Mouse (Mus musculus) neural tube, embryonic 12.5 days (tissue): ENCODE data around the gene Tbc1d4. TPM values are rescaled to one million over a fixed set of nuclear protein-coding genes. Genes with fewer than 3 reads are reported as not detected.

Experiments
- ATAC-seq: fragments of 200-750 bp; cut with Nextera tagmentation; 2 replicates; pipeline ENCODE4 v1.8.0; 2017; ENCODE audit warnings: low read depth, mild to moderate bottlenecking, moderate TSS enrichment, moderate library complexity; ENCODE audit not compliant: low FRiP score
- H3K27ac ChIP-seq: fragments of 300-500 bp; sonication (generic); 2 replicates; pipeline ENCODE4 v1.5.1; 2016
- H3K27me3 ChIP-seq: fragments of 300-500 bp; sonication (generic); replicated peaks from 2 replicates; pipeline ENCODE4 v1.6.1; 2016; ENCODE audit warnings: mild to moderate bottlenecking
- H3K36me3 ChIP-seq: fragments of 300-500 bp; sonication (generic); 2 replicates; pipeline ENCODE4 v1.6.1; 2016; ENCODE audit warnings: mild to moderate bottlenecking
- H3K4me1 ChIP-seq: fragments of 300-500 bp; sonication (generic); 2 replicates; pipeline ENCODE4 v1.6.1; 2016
- H3K4me2 ChIP-seq: fragments of 300-500 bp; sonication (generic); replicated peaks from 2 replicates; pipeline ENCODE4 v1.6.1; 2016; ENCODE audit warnings: mild to moderate bottlenecking
- H3K4me3 ChIP-seq: fragments of 300-500 bp; sonication (generic); 2 replicates; pipeline ENCODE4 v1.5.1; 2016
- H3K9ac ChIP-seq: fragments of 300-500 bp; sonication (generic); 2 replicates; pipeline ENCODE4 v1.6.1; 2016; ENCODE audit warnings: mild to moderate bottlenecking
- H3K9me3 ChIP-seq: fragments of 300-500 bp; sonication (generic); 2 replicates; pipeline ENCODE4 v1.6.1; 2016; ENCODE audit warnings: mild to moderate bottlenecking
- WGBS: fragments of 180-500 bp; shearing (Covaris S2); methylation state at CpG from one replicate; pipeline ENCODE4 v1.1.7; 2016; 5-methylcytosine and 5-hydroxymethylcytosine counted together
- polyA plus RNA-seq: library from polyadenylated mRNA; unstranded; fragments of >200 nt; fragmentation: Nextera tagmentation; extraction: Ambion mirVana; gene quantifications from 2 replicates; pipeline ENCODE4 v1.2.1, GENCODE M21; 2016

The Tbc1d4 gene
- 5.8 and 7.5 TPM in 2 replicates for polyA plus RNA-seq

DNA sequence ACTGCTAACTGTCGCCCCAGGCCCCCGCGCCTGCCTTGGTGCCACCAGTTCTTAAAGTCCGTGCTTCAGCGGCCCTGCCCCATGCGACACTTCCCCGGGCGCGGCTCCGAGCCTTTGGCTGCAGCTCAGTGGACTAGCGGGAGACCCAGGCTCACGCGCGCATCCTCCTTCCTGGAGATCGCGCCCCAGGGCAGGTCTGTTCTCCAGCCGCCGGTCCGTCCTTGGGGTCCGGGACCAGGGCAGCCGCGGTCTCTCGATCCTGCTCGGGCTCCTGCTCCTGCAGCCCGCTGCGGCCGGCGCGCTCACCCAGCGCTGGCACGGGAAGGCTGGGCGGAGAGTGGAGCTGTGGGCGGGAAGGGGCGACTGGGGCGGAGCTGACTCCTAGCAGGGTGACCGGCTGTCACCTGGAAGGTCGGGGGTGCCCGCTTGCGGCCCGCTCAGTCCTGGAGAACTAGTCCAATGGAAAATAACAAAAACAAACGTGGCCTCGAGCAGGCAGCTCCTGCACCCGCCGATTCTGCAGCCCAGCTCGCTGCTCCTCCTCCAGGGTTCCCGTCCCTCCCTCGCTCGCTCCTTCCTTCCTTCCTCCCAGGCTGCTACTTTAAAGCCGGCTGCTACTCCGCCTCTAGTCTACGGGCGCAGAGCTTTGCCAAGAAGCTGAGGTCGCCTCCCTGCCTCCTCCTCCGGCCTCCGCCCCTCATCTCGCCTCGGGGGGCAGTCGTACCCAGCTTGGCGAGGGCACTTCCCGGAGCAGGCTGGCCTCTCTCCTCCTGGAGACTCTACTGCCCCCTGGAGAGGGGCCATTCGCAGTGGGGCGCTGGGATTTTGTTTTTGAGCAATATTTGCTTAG, at the start of gene Tbc1d4:
Tbc1d4 (minus strand) TSS at position 673 of the 850 bp plus-strand sequence.
- Histone ChIP-seq H3K27me3 (peaks cover 13% of the 10 kb centered on the region; the same call in 1 of the 2 replicates), H3K9ac (peak within 1 kb of the TSS; percentile 51), H3K4me2 (peak within 1 kb of the TSS; percentile 99), H3K9me3 (no peaks in the 10 kb centered on the region), H3K4me1 (peaks cover 8% of the 10 kb centered on the region; the same call in 1 of the 2 replicates), H3K27ac (no peak within 1 kb of the TSS), H3K36me3 (no peaks in the 10 kb centered on the region), H3K4me3 (peak within 1 kb of the TSS; percentile 59)
- peak; percentile 86 for ATAC-seq
- under 1% methylated on average over 61 of the region's 62 CpGs for WGBS

DNA sequence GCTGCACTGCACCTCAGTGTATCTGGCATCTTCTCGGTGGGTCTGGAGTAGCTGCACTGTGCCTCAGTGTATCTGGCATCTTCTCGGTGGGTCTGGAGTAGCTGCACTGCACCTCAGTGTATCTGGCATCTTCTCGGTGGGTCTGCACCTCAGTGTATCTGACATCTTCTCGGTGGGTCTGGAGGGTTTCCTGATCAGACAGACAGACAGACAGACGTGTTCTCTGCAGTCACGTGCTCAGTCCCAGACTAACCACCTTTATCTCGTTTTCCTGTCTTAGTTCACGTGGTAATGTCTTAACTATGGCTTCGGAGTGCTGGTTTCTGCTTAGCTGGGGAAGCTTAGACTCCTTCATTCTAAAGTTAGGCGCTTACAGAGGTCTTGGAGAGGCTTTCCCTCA, 47.3 kb upstream of the Tbc1d4 start:
- ATAC-seq = no peak
- no peak overlapping the region for H3K9ac ChIP-seq
- no peak overlapping the region for H3K4me2 ChIP-seq
- no peaks in the 10 kb centered on the region for H3K27me3 ChIP-seq
- no peak overlapping the region for H3K27ac ChIP-seq
- peaks cover 6% of the 10 kb centered on the region; the same call in 1 of the 2 replicates for H3K36me3 ChIP-seq
- H3K4me3 ChIP-seq = no peak overlapping the region
- H3K9me3 ChIP-seq = no peaks in the 10 kb centered on the region
- WGBS = 89% methylated on average over 10 of the region's 10 CpGs
- H3K4me1 ChIP-seq = peaks cover 14% of the 10 kb centered on the region

- Histone ChIP-seq H3K4me3 (peak overlapping the region; percentile 98), H3K9me3 (no peaks in the 10 kb centered on the region), H3K36me3 (no peaks in the 10 kb centered on the region), H3K4me1 (peaks cover 13% of the 10 kb centered on the region), H3K27me3 (no peaks in the 10 kb centered on the region), H3K4me2 (peak overlapping the region; percentile 94), H3K9ac (peak overlapping the region; percentile 94), H3K27ac (no peak overlapping the region)
- ATAC-seq = peak; percentile 19
- WGBS = 1% methylated on average over 10 of the region's 10 CpGs
These were observed 45.5 kb upstream of the Tbc1d4 start for GRCm38 (mm10) chr14:101654526-101654909.

DNA sequence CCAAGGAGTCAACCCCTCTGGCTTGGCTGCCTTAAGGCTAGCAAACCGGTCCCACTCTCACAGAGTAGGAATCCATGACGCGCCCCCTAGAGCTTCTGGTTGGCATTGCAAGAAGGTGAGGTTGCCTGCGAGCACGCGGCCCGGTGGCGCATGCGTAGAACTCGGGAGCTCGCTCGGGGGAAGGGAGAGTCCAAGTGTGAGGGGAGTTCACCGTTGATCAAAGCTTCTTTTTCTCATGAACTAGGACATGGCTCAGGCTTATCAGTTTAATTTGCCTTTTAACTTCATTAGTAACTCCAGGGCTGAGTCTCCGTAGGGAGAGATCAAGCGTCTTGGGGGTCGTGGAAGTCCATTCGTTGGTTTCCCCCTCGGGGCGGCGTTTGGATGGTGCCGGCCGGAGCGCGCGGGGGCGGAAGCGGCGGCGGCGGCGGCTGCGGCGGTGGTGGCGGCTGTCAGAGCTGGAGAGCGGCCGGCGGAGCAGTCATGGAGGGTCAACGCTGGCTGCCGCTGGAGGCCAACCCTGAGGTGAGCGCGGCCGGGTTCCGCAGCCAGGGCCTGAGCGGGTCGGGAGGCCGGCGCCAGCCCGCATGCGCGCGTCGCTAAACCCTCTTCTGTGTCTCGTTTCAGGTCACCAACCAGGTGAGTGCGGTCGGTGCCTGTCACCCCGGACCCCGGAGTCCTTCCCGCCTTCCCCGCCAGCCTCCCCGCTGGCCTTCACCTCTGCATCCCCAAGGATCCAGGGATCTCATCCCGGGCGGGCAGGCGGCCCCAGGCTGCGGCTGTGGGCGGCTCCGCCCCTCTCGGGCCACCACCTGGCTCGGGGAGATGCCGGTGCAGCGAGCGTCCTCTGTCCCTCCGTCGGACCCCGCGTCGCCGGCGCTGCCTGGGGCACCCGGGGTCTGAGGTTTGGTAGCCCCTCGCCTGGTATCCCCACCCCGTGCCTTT, 44.9 kb upstream of the Tbc1d4 start, which contains the start of gene Uchl3:
Uchl3 (plus strand) TSS at position 387 of the 945 bp plus-strand sequence.
- WGBS = under 1% methylated on average over 73 of the region's 81 CpGs
- Histone ChIP-seq H3K4me1 (peaks cover 6% of the 10 kb centered on the region), H3K27ac (peak within 1 kb of the TSS; percentile 37; the same call in 1 of the 2 replicates), H3K27me3 (no peaks in the 10 kb centered on the region), H3K4me2 (peak within 1 kb of the TSS; percentile 94), H3K36me3 (no peaks in the 10 kb centered on the region), H3K9ac (peak within 1 kb of the TSS; percentile 94), H3K4me3 (peak within 1 kb of the TSS; percentile 98), H3K9me3 (no peaks in the 10 kb centered on the region)
- peak; percentile 92 for ATAC-seq

DNA sequence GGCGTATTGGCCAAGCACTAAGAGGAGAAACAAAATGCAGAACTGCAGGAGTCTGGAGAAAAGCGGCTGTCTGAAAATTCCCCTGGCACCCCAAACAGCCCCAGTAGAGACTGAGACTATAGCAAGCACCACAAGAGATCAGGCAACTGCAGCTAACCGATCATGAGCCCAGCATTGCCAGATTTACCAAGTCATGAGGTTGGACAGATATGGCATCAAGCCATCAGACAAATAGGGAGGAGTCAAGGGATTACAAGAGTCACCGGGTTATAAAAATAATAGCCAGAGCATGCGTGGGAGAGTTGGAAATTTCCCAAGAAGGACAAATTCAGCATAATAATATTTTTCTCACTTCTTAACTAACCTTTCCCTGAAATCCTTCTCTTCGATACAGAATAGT, 43.6 kb upstream of the Tbc1d4 start:
- no peaks in the 10 kb centered on the region for H3K9me3 ChIP-seq
- no peak for ATAC-seq
- no peak overlapping the region for H3K27ac ChIP-seq
- WGBS = 97% methylated on average over 6 of the region's 6 CpGs
- H3K4me1 ChIP-seq = peaks cover 5% of the 10 kb centered on the region
- no peaks in the 10 kb centered on the region for H3K27me3 ChIP-seq
- H3K36me3 ChIP-seq = no peaks in the 10 kb centered on the region
- no peak overlapping the region for H3K9ac ChIP-seq
- H3K4me2 ChIP-seq = no peak overlapping the region
- H3K4me3 ChIP-seq = no peak overlapping the region

DNA sequence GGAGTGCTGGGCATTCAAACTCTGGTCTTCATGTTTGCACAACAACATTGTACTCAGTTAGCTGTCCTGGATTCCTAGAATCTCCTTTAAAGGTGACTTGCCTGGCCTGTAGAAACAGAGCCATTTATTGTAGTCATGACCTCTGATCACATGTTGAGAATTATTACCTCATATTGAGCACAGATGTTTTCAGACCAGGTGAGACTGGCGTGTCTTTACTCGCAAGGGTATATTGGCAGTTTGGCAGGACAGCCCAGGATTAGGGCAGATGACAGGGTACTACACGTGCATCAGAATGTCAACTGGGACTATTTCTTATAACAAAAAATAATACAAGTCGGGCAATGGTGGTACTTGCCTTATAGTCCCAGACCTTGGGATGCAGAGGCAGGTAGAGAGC, 41.6 kb upstream of the Tbc1d4 start:
- WGBS = 81% methylated on average over 4 of the region's 4 CpGs
- Histone ChIP-seq H3K27me3 (no peaks in the 10 kb centered on the region), H3K4me3 (no peak overlapping the region), H3K36me3 (no peaks in the 10 kb centered on the region), H3K27ac (no peak overlapping the region), H3K4me2 (no peak overlapping the region), H3K4me1 (peaks cover 5% of the 10 kb centered on the region), H3K9me3 (no peaks in the 10 kb centered on the region), H3K9ac (no peak overlapping the region)
- ATAC-seq = no peak

DNA sequence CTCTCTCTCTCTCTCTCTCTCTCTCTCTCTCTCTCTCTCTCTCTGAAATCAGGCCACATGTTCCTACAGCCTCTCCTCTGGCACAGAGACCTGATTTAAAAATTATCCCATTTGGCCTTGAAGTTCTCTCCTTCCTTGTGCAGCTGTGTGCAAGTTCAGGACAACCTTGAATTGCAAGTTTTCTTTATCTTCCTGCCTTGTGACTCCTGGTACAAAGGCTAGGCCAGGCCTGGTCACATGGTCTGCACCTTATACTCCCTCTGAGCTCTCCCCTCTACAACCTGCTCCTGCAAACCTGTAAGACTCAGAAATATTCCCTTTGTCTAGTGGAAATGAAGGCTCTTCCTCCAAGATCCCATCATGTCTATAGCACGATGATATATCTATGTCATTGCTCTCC, 36.0 kb upstream of the Tbc1d4 start:
- no peak overlapping the region for H3K4me2 ChIP-seq
- ATAC-seq = no peak
- H3K27me3 ChIP-seq = no peaks in the 10 kb centered on the region
- 88% methylated on average over 1 of the region's 1 CpGs for WGBS
- no peak overlapping the region for H3K4me3 ChIP-seq
- H3K4me1 ChIP-seq = no peaks in the 10 kb centered on the region
- no peak overlapping the region for H3K27ac ChIP-seq
- no peaks in the 10 kb centered on the region for H3K36me3 ChIP-seq
- no peaks in the 10 kb centered on the region for H3K9me3 ChIP-seq
- no peak overlapping the region for H3K9ac ChIP-seq

DNA sequence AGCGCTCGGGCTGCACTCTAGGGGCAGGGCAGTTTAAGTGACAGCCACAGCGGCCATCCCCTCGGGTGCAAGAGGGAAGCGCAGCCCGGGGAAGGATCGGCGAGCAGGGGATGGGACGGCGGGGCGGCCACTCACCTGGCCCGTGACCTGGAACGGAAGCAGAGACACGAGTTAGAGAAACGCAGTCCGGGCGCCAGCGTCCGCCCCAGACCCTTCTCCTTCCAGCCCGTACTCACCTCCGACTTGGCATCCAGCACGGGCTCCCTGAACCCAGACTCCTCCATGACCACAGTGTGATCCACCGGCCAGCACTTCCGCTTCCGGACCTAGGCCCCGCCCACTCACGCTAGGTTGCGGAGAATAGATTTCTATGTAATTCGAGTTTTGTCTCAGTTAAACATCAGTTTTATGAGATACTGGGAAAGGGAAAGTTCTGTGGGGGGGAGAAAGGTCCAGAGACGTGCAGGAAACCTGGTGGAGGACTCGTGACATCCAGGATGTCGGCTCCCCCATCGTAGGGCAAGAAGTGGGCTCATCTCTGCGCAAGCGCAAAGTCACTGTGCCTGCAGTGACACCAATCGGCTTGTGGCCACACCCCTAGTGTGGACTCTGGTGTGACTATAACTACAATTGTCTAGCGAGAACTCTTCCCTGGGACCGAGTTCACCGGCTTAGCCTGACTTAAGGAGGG, 31.3 kb upstream of the Tbc1d4 start, which contains the start of gene Commd6:
Commd6 (minus strand) TSS at position 534 of the 691 bp plus-strand sequence.
- Histone ChIP-seq H3K36me3 (0 out of 2 replicates have a peak, but pooled peaks cover under 1% of the 10 kb centered on the region), H3K9me3 (no peaks in the 10 kb centered on the region), H3K4me2 (peak within 1 kb of the TSS; percentile 65), H3K4me3 (peak within 1 kb of the TSS; percentile 68), H3K4me1 (0 out of 2 replicates have a peak, but pooled peaks cover 5% of the 10 kb centered on the region), H3K27ac (0 out of 2 replicates have a peak within 1 kb of the TSS, but pooled peaks have one; percentile 0), H3K9ac (peak within 1 kb of the TSS; percentile 70), H3K27me3 (no peaks in the 10 kb centered on the region)
- peak; percentile 99 for ATAC-seq
- under 1% methylated on average over 39 of the region's 39 CpGs for WGBS

GRCm38 (mm10) chr14:101637381-101637780, 28.4 kb upstream of the Tbc1d4 start:
- Histone ChIP-seq H3K9me3 (no peaks in the 10 kb centered on the region), H3K4me3 (no peak overlapping the region), H3K36me3 (peaks cover 9% of the 10 kb centered on the region), H3K4me2 (no peak overlapping the region), H3K27ac (no peak overlapping the region), H3K4me1 (0 out of 2 replicates have a peak, but pooled peaks cover 5% of the 10 kb centered on the region), H3K27me3 (no peaks in the 10 kb centered on the region), H3K9ac (no peak overlapping the region)
- WGBS = 97% methylated on average over 6 of the region's 6 CpGs
- ATAC-seq = no peak

DNA sequence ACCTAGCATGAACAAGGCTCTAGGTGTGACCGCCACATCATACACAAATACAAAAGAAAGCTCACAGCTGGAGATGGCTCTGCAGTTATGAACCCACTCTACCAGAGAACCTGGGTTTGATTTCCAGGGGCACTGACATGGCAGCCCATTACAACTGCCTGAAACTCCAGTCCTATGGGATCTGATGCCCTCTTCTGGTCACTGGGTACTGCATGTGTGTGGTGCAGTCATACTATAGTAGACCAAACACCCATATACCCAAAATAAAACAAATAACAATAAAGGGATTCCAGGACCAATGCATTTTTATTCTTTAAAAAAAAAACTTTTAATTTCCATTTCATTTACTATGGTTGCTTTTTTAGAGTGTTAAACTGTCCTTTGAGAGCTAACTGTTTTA, 26.8 kb upstream of the Tbc1d4 start:
- 100% methylated on average over 1 of the region's 1 CpGs for WGBS
- H3K4me3 ChIP-seq = no peak overlapping the region
- ATAC-seq = no peak
- 0 out of 2 replicates have a peak, but pooled peaks cover 5% of the 10 kb centered on the region for H3K4me1 ChIP-seq
- no peaks in the 10 kb centered on the region for H3K9me3 ChIP-seq
- H3K4me2 ChIP-seq = no peak overlapping the region
- H3K36me3 ChIP-seq = peaks cover 16% of the 10 kb centered on the region
- no peak overlapping the region for H3K9ac ChIP-seq
- no peaks in the 10 kb centered on the region for H3K27me3 ChIP-seq
- H3K27ac ChIP-seq = no peak overlapping the region

GRCm38 (mm10) chr14:101630548-101630947, 21.6 kb upstream of the Tbc1d4 start:
- no peaks in the 10 kb centered on the region for H3K27me3 ChIP-seq
- H3K27ac ChIP-seq = no peak overlapping the region
- H3K36me3 ChIP-seq = peaks cover 16% of the 10 kb centered on the region
- no peak overlapping the region for H3K4me3 ChIP-seq
- no peaks in the 10 kb centered on the region for H3K4me1 ChIP-seq
- H3K4me2 ChIP-seq = no peak overlapping the region
- H3K9me3 ChIP-seq = no peaks in the 10 kb centered on the region
- WGBS = 94% methylated on average over 2 of the region's 2 CpGs
- no peak overlapping the region for H3K9ac ChIP-seq
- no peak for ATAC-seq
